Mouse (Mus musculus) heart, adult 8-10 months (tissue): ENCODE measurements around the gene Ilf2. TPM values are rescaled to one million over a fixed set of nuclear protein-coding genes. Genes with fewer than 3 reads are reported as not detected.

ENCODE experiments used
- total RNA-seq, 4 experiments: library from RNA; stranded (reverse); gene quantifications; 2 replicates each; pipeline ENCODE4 v1.2.4; 2022

Gene Ilf2
- total RNA-seq, 4 experiments from 2014 or later, result 27.6 to 30.5 (median 28.8) TPM

Other genes starting within 250 kb of the Ilf2 start
- gene Jtb, start 244.5 kb upstream of the Ilf2 start, total RNA-seq, result 10 to 100 TPM; 40.2 to 51.1 (median 42.2) TPM
- gene Creb3l4, start 232.6 kb upstream of the Ilf2 start, total RNA-seq, result under 1 TPM in 2 of 4 experiments, not detected in 2; 0.38 to 0.81 TPM
- gene Slc39a1, start 228.0 kb upstream of the Ilf2 start, total RNA-seq, result 10 to 100 TPM; 65.1 to 79.2 (median 75.5) TPM
- gene Crtc2, start 222.0 kb upstream of the Ilf2 start, total RNA-seq, result 10 to 100 TPM; 16.0 to 18.5 (median 16.4) TPM
- gene Dennd4b, start 210.9 kb upstream of the Ilf2 start, total RNA-seq, result 10 to 100 TPM; 38.0 to 39.3 (median 38.7) TPM
- gene Gatad2b, start 182.9 kb upstream of the Ilf2 start, total RNA-seq, result 10 to 100 TPM; 41.4 to 51.4 (median 46.0) TPM
- gene Slc27a3, start 86.2 kb upstream of the Ilf2 start, total RNA-seq, result under 1 TPM; 0.57 to 0.76 (median 0.67) TPM
- gene Ints3, start 42.5 kb upstream of the Ilf2 start, total RNA-seq, result 10 to 100 TPM; 22.9 to 28.1 (median 24.4) TPM
- 10 to 100 TPM; 15.1 to 17.3 (median 16.7) TPM for gene Npr1, start 10.3 kb upstream of the Ilf2 start, total RNA-seq
- gene Snapin, start 14.9 kb downstream of the Ilf2 start, total RNA-seq, result 10 to 100 TPM; 69.7 to 77.6 (median 75.4) TPM
- 100 to 1,000 TPM in 1 of 4 experiments, 10 to 100 TPM in 3; 93.2 to 105 (median 94.2) TPM for gene Chtop, start 33.4 kb downstream of the Ilf2 start, total RNA-seq
- 1,000 to 10,000 TPM; 1,071 to 1,219 (median 1,134) TPM for gene S100a1, start 38.3 kb downstream of the Ilf2 start, total RNA-seq
- gene S100a13, start 38.3 kb downstream of the Ilf2 start, total RNA-seq, result 10 to 100 TPM; 25.0 to 34.8 (median 27.8) TPM
- gene S100a14, start 50.7 kb downstream of the Ilf2 start, total RNA-seq, result under 1 TPM in 3 of 4 experiments, not detected in 1; 0.35 to 0.55 (median 0.37) TPM
- 10 to 100 TPM; 59.8 to 77.4 (median 72.4) TPM for gene S100a16, start 61.1 kb downstream of the Ilf2 start, total RNA-seq
- not detected for gene S100a3, start 84.5 kb downstream of the Ilf2 start, total RNA-seq
- gene S100a2, start 114.1 kb downstream of the Ilf2 start, total RNA-seq, result not detected
- not detected for gene Gm42674, start 125.8 kb downstream of the Ilf2 start, total RNA-seq
- 10 to 100 TPM in 2 of 4 experiments, 1 to 10 TPM in 2; 5.9 to 16.2 (median 9.5) TPM for gene S100a4, start 127.6 kb downstream of the Ilf2 start, total RNA-seq
- gene S100a5, start 132.4 kb downstream of the Ilf2 start, total RNA-seq, result not detected
- gene S100a6, start 136.8 kb downstream of the Ilf2 start, total RNA-seq, result 10 to 100 TPM; 54.7 to 77.4 (median 69.0) TPM
- gene S100a7a, start 177.9 kb downstream of the Ilf2 start, total RNA-seq, result under 1 TPM in 1 of 4 experiments, not detected in 3; 0.29 TPM
- gene S100a8, start 192.9 kb downstream of the Ilf2 start, total RNA-seq, result 1 to 10 TPM in 3 of 4 experiments, under 1 TPM in 1; 0.97 to 7.2 (median 2.7) TPM
- gene S100a9, start 219.6 kb downstream of the Ilf2 start, total RNA-seq, result 10 to 100 TPM in 1 of 4 experiments, 1 to 10 TPM in 3; 1.2 to 11.8 (median 2.5) TPM